Mouse (Mus musculus) small intestine, adult 2 months (tissue): ENCODE measurements around the gene Rpl12.

Experiments used
- CTCF ChIP-seq: fragments of 200-500 bp; IDR thresholded peaks from 2 replicates; pipeline ENCODE4 v1.5.1; 2012; ENCODE audit warnings: low read depth, mild to moderate bottlenecking, control low read depth, inconsistent platforms, low read length, moderate library complexity, mixed read lengths; ENCODE audit not compliant: insufficient replicate concordance, insufficient read length; ENCODE audit errors: extremely low read depth
- POLR2A ChIP-seq: fragments of 200-500 bp; IDR thresholded peaks from 2 replicates; pipeline ENCODE4 v1.6.1; 2012; ENCODE audit warnings: low read depth, mild to moderate bottlenecking, control low read depth, inconsistent platforms, low read length, moderate library complexity

GRCm38 (mm10) chr2:32971235-32971634 is 9.9 kb downstream of the Rpl12 start:
- TF ChIP-seq CTCF (no peak), POLR2A (no peak)
